Mouse (Mus musculus): Measurements from ENCODE around the gene Ptgs1.

Ptgs1 gene

GRCm38 (mm10) chr2:36252505-36252904, 22.3 kb downstream of the Ptgs1 start:
- no peak for DNase-seq

GRCm38 (mm10) chr2:36254445-36254844, 24.2 kb downstream of the Ptgs1 start:
- DNase-seq, result no peak

DNA sequence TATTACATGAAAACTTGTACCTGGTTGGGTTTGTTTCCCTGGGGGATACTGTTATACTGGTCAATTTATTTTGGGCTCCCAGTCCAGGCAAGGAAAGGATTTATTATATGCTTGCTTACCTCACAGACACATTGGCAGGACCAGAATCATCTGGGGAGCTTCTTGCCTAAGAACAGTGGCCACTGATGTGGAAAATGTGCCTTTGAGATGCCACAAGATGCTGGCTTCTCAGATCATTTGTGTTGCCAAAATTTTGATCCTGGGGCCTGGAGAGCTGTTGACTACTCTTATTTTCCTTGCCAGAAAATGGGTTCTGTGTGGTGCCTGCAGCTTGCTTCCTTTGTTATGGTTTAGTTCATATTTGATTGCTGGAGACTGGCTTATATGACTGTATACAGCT, 26.7 kb downstream of the Ptgs1 start:
- DNase-seq, result no peak

- no peak for DNase-seq
Measured at GRCm38 (mm10) chr2:36259382-36259781, 29.2 kb downstream of the Ptgs1 start.

- DNase-seq, result no peak
Measured at GRCm38 (mm10) chr2:36259798-36260540, 29.7 kb downstream of the Ptgs1 start.

DNA sequence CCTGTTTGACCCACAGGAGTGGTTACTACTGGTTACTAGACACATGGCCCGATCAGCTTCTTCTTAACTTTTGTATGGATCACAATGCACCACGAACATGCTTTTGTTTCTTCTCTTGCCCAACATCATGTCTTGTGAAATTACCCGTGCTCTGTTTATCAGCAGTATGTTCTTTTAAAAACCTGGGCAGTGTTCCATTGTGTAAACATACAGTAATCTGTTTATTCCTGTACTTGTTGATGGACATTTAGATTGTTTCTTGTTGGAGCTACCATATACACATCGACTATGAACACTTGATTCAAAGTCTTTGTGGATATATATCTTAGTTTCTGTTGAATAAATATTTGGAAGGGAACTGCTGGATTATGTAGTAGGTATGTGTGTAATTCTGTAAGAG, 31.8 kb downstream of the Ptgs1 start:
- DNase-seq, result no peak

- DNase-seq, result no peak
Measured at GRCm38 (mm10) chr2:36269458-36269857, 39.2 kb downstream of the Ptgs1 start.

GRCm38 (mm10) chr2:36270186-36270585, 40.0 kb downstream of the Ptgs1 start:
- DNase-seq, result no peak

GRCm38 (mm10) chr2:36271085-36271484, 40.9 kb downstream of the Ptgs1 start:
- no peak for DNase-seq

GRCm38 (mm10) chr2:36272288-36272950, 42.2 kb downstream of the Ptgs1 start:
- no peak for DNase-seq

DNA sequence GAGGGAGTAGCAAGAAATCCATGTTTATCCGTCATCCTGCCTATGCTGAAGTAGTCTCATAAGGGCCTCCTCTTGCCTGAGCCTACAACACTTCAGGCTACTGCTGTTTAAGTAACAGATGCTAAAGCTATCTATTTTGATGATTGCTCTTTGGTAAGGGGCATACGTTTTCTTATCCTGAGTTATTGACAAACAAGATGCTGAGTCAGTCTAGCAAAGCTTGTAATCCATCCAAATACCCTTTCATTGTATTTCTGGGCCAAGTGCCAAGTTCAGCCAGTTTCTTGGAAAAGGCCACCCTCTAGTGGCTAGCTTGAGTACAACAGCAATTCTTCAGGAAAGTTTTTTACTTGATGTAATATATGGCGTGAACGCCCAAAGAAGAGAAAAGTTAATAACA, 46.2 kb downstream of the Ptgs1 start:
- DNase-seq, result peak; percentile 40

DNA sequence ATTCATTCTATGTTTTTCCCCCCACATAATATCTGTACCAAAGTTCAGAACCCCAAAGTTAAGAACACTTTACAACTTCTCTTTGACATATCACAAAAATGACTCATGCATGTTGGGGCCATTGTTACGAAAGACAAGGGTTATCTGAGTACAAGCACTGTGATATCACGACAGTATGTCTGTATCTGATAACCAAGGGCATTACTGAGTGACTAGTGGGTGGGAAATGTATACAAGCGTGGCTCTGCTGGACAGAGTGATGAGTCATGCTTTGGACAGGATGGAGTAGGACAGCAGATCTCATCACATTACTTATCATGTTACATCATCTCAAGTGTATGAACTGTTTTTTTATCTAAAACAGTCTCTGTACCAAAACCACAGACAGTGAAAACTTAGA, 48.5 kb downstream of the Ptgs1 start:
- DNase-seq, result no peak

DNA sequence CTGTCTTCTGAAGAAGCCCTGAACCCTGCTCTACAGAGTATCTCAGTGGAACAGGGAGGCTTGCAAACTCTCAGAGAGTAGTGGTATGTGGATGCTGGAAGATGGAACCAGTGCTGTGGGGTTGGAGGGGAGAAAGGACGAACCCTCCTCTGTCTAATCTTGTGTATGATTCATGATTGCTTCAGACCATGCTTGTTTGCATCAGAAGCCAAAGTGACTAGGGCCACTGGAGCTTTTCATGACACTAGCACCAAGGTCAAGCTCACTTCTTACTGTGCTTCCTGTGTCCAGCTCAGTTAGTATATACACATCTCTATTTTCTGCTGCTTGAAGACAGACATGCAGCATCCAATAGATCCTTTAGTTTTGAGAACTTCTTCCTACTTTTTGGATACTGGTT, 50.9 kb downstream of the Ptgs1 start:
- DNase-seq, result no peak

DNA sequence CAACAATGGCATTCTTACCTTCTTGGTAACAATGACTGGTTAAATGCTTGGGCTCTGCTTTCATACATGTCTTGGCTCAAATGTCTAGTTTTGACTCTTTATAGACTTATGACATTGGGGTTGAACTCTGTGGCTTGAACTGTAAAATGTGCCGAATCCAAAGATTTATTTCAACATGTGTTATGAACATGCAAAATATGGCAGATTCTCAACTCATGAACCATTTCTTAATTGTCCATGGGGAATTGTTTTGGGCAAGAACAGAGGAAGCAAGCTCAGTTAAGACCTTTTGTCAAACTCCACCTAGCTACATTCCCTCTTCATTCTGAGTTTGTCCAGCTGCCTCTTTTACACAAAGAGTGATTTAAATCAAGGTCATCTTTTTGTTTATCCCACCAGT, 52.1 kb downstream of the Ptgs1 start:
- no peak for DNase-seq

All from cerebellum, adult 11 months (tissue).